Mouse (Mus musculus) cerebellum, adult 9-11 months (tissue): ENCODE results near the gene Tm9sf1.

Source experiments
- DNase-seq: peaks from one replicate; pipeline ENCODE4 v3.0.0; 2022

The Tm9sf1 gene

DNA sequence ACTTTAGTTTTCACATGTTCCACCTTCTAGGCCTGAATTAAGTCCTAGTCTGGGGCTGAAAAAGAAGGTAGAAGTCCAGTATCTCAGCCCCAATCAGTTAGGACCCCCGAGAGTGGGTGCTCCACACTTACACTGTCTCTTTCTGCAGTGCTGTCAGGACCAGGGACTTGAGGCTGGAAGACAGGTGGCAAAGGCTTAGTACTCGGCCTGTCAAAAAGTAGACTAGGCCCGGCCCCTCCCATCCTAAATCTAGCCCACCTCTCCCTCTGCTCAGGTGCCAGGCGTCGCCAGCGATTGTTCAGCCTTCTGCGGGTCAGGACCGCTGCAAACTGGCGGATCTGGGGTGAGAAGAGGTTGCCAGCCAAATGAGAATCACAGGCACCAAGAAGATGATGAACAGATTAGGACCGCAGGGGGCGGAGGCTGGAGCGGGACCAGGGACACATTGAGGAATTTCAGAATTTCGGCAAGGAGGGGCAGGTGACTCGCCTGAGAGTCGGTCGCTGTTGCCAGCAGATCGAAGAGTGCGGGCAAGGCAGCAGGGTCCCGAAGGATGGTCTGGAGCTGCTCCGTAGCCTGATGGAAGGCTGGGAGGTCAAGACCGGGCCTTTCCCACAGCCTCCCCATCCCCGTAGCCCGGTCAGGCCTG, 8.6 kb downstream of the Tm9sf1 start:
- peak; percentile 71 for DNase-seq

DNA sequence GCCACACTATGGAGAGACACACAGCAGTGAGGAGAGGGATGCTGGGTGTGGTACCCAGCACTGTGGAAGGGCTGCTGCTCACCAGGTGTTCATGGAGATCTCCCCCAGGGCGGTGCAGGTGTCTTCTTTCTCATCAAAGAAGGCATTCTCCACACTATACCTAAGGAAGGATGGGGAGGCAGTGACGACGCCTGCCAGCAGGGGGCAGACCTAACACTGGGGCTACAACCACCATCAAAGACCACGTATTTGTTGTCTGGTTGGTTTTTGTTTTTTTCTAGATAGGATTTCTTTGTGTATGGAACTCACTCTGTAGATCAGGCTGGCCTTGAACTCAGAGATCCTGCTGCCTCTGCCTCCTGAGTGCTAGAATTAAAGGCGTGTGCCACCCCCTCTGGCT, 14.3 kb downstream of the Tm9sf1 start:
- DNase-seq, result no peak

DNA sequence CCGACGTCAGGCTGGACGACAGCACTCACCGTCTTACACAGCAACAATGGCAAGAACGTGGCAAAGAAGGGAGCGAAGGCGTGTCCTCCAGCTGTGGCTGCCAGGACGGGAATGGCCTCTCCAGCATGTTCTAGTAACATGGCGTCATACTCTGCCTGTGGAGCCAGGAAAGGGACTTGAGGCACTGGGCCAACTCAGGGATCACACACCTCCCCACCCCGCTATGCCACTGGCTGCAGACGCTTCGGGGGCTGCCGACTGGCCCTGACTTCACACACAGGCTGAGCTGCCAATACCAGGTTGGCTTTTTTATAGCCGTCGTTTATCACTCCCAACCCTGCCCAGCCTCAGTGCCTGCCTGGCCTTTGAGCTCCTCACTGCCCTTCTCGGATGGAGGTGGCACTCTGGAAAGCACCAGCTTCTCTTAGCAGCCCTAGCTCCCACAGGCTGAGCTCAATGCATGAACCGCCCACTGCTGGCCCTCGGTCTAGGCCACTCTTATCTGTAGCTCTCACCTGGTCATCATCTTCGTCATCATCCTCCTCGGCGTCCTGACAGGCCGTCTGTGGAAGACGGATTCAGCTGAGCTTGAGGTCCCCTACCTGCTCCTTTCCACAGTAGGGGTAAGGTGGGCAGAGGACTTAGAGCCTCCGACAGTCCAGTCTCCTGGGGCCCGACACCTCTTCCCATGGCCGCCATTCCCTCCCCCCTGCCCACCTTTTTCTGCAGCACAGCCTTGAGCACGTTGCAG, 15.4 kb downstream of the Tm9sf1 start:
- DNase-seq, result no peak

DNA sequence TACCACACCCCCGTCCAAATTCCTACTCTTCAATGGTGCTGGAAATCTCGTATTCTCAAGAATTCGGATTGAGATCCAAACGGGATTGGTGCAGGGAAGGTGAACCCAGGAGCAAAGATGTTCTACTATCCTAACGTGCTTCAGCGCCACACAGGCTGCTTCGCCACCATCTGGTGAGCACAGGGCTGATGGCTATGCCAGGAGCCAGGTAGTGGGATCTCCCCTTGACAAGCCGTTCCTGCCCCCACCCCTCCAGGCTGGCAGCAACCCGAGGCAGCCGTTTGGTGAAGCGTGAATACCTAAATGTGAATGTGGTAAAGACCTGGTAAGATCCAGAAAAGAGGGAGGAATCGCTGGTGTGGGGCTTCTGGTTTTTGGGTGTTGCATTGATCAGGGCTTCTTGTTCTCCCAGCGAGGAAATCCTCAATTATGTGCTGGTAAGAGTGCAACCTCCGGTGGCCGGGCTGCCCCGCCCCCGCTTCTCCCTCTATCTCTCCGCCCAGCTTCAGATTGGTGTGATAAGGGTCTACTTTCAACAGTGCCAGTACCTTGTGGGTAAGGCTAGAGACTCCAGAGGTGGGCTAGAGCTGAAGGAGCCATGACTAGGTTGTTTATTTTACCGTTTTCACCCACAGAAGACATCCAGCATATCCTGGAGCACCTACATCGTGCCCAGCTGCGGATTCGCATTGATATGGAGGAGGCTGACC, 25.0 kb downstream of the Tm9sf1 start:
- peak; percentile 57 for DNase-seq

DNA sequence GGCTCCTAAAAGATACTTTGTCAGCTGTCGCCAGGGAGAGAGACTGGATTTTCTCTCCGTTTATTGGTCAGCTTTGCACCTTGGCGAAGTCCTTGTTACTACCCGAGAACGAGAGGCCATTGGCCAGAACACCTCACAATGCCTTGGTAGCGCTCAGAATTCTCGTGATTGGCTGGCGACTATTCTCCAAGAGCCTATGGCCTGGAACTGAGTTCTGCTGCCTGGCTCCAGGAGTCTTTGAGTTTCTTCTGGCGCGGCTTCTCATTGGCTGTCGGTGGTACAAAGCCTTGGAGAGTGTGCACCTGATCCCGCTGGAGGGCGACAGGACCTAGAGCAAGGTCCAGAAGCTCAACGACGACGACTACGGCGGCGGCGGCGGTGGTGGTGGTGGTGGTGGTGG, 25.8 kb downstream of the Tm9sf1 start, which contains the start of gene Rec8:
TSS of gene Rec8 (plus strand) at position 216 of the 400 bp plus-strand sequence.
- peak; percentile 90 for DNase-seq

DNA sequence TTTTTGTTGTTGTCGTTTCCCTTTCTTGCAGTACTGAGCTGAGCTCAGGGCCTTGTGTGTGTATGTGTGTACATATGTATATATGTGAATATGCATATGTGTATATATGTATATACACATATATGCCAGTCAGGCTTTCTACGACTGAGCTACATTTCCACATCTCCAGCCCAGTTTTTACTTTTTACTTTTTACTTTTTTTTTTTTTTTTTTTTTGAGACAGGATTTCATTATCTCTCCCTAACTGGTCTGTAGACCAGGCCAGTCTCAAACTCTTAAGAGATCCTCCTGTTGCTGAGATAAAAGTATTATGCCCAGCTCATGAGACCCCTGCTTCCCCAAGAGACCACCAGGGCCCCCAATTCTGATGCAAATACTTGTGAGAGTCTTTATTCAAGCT, 26.8 kb downstream of the Tm9sf1 start:
- DNase-seq, result no peak

DNA sequence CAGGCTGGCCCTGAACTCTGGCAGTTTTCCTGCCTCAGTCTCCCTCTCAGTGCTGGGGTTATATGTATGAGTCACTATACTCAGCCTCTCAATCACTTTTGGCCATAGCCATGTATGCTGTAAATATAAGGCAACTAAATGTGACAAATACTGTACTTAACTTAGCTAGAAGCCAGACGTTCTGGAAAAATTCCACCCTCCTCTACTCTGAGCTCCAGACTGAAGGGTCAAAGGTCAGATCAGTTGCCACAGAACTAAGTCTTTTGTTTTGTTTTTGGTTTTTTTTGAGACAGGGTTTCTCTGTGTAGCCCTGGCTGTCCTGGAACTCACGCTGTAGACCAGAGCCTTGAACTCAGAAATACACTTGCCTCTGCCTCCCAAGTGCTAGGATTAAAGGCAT, 27.7 kb downstream of the Tm9sf1 start:
- DNase-seq, result no peak

DNA sequence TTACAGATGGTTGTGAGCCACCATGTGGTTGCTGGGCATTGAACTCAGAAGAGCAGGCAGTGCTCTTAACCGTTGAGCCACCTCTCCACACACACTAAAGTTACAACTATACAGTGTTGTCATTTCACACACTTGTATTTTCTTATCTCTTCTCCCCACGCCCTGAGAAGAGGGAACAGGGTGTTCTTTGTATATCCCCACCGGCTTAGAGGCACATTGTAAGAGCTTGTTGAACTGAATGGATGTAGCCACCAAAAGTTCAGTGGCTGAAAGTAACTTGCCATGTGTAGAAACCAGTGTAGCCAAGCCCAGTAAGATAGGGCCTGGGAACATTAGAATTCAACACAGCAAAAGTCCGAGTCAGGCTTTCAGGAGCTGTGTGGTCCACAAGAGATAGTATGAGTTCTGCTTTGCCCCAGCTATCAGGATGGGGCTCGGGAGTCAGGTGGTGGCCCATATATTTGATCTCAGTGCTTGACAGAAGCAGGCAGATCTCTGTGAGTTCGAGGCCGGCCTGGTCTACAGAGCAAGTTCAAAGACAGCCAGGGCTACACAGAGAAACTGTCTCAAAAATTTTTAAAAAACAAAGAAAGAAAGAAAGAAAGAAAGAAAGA, 28.9 kb downstream of the Tm9sf1 start:
- no peak for DNase-seq

DNA sequence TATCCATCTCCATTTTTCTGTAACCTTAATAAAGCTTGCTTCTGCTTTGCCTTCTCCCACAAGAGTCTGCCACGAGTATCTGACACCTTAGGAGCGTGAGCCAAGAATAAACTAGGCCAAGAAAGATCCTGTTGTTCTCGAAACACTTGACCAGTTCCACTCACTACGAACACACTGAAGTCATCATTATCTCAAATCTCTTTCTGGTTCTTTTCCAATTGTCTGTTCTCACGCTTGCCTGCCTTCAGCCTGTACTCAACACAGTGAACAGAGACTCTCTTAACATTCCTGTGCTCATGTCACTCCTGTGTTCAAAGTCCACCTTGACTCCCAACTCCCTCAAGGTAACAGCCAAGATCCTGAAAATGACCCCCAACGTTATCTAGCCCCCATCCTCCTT, 30.3 kb downstream of the Tm9sf1 start:
- DNase-seq, result no peak

DNA sequence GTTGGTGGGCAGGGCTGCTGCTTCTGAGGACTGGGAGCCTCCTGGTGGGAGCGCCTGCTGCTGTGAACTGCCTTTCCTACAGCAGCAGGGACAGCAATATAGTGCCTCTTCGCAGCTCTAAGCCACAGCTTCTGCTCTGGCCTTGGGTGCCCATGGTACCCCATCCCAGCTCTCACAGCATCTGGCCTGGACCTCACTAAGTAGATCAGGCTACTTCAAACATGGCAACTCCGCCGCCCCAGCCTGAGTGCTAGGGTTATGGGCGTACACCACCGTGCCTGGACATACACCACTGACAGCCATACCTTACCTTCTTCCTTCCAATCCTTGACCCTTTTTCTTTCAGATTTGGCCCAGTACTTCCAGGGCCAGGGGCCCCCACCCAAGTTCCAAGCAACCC, 35.3 kb downstream of the Tm9sf1 start:
- no peak for DNase-seq

DNA sequence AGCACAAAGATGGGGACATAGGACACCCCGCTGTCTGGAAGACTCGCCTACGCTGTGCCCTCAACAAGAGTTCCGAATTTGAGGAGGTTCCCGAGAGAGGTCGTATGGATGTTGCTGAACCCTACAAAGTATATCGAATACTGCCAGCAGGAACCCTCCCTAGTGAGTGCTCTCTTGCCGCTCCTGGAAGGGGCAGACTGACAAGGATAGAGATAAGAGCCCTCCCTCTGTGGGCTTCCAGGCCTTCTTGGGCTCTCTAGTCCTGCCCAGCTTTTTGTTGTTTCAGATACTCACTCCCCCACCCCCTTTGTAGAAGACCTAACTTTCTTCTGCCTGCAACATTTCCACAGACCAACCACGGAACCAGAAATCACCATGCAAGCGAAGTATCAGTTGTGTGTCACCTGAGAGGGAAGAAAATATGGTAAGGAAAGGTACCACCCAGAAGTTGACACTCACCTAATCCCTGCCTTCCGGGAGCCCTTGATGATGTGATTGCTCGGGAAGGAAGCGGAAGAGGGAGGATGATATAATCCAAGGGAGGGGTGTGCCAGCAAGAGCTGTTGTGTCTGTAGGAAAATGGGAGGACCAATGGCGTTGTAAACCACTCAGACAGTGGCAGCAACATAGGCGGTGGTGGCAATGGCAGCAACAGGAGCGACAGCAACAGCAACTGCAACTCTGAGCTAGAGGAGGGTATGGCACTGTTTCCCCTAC, 37.7 kb downstream of the Tm9sf1 start:
- DNase-seq, result no peak

DNA sequence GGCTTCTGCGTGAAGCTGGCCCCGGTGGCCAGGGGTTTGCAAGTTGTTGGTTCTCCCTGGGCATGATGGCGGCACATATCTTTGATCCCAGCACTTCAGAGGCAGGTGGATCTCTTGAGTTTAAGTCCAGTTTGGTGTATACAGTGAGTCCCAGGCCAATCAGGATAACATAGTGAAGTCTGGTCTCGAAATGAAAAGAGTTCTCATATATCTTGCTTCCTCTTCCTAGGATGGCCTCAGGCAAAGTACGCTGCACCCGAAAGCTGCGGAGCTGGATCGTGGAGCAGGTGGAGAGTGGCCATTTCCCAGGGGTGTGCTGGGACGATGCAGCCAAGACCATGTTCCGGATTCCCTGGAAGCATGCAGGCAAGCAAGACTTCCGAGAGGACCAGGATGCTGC, 38.8 kb downstream of the Tm9sf1 start:
- DNase-seq, result no peak

DNA sequence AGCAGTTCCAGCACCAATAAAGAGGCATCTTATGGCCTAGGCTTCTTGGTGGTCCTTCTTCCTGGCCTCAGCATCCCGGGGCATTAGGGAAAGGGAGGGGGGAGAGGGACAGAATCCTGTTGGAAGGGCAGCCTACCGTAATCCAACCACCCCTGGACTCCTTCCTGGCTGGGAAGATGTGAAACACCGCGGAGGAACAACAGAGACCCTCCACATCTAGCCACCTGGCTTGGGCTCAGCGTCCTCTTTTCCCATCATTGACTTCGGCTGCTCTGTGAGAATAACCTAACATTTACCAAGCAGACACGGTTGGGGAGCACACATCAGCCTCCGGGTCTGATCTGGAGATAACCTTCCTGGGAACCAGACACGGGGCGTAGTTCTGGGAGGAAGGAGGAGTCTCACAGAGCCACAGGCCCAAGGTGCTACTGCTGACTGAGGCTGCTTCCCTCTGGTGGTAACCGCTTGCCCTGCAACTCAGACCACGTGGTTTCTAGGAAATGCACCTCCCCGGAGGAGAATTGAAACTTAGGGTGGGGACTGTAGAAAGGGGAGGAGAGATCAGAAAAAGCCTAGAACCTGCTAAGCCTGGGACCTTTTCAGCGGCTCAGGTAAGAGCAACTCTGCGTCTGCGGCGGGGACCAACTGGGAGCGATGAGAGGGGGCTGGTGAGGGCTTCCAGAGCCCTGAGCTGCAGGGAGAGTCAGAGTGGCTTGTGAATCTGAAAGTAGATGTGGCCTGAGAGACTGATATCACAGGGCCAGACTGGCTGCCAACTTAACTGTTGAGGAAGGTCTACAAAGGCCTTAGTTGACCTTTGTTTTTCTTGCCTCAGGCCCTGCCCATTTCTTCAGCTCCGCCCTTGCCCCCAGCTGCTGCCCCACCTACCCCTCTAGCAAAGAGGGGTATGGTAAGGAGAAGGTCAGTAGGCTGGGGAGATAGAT, 39.7 kb downstream of the Tm9sf1 start:
- DNase-seq, result peak; percentile 87

DNA sequence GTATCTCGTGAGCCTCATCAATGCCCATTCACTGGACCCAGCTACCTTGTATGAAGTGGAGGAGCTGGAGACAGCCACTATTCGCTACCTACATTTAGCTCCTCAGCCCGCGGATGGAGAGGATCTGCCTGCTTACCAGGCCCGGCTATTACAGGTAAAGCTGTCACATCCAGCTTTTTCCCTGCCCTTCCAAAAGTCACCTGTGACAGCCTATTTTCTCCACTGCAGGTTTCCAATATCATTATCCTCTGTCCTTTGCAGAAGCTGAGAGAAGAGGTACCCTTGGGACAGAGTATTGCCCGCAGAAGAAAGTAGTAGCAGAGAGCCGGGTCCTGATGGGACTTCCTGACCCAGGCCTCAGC, 40.4 kb downstream of the Tm9sf1 start, which contains the start of gene Irf9:
TSS of gene Irf9 (plus strand) at position 301 of the 362 bp plus-strand sequence.
- no peak for DNase-seq

DNA sequence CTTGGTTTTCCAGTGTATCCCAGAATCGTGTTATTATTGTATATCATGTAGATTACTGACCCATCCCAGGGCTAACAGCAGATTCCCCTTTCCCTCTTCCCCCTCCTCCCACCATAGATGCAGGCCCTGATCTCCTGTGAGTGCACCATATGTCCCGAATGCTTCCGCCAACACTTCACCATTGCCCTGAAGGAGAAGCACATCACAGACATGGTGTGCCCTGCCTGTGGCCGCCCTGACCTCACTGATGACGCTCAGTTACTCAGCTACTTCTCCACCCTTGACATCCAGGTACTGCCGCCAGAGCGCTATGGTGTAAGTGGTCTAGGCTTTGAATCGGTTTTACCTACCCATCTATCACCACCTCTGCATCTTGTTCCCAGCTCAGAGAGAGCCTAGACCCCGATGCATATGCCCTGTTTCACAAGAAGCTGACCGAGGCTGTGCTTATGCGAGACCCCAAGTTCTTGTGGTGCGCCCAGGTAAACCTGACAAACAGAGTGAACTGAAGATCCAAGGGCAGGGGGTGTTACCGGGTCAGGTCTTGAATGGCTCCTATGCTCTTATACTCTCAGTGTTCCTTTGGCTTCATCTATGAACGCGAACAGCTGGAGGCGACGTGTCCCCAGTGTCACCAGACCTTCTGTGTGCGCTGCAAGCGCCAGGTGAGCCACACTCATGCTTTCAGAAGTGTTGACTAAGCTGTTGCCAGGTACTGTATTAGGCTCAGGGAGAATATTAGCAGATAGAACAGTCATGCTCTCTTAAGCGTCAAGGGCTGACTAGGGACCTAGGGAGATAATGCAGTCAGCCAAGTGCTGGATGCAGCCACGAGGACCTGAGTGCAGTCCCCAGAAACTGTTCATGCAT, 44.9 kb downstream of the Tm9sf1 start:
- no peak for DNase-seq

DNA sequence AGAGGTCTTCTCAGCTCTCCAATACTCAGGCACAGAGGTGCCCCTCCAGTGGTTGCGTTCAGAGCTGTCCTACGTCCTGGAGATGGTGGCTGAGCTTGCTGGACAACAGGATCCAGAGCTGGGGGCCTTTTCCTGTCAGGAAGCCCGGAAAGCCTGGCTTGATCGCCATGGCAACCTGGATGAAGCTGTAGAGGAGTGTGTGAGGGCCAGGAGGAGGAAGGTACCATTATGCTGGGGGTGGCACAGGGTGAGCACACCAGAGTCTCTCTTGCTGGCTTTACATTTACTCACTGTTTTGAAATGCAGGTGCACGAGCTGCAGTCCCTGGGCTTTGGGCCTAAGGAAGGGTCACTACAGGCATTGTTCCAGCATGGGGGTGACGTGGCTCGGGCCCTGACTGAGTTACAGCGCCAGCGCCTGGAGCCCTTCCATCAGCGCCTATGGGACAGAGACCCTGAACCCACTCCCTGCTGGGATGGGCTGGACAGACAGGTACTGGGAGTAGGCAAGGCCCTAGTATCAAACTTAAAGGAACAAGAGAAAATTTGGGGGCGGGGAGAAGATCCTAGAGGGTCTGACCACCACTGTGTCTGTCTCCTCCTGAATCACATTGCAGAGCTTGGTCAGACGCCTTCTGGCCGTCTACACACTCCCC, 47.4 kb downstream of the Tm9sf1 start:
- no peak for DNase-seq

DNA sequence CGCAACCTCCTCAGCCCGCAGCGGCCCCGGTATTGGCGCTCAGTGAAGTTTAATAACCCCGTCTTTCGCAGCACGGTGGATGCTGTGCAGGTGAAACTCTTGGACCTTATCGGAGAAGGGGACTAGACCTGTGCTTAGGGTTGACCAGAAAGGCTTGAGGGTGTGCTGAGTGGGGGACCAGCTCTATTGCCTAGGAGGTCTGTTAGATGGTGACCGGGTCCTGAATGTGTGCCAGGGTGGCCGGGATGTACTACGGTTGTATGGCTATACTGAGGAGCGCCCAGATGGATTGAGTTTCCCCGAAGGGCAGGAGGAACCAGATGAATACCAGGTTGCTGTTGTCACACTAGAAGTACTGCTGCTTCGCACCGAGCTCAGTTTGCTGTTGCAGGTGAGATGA, 51.4 kb downstream of the Tm9sf1 start:
- DNase-seq, result peak; percentile 68

DNA sequence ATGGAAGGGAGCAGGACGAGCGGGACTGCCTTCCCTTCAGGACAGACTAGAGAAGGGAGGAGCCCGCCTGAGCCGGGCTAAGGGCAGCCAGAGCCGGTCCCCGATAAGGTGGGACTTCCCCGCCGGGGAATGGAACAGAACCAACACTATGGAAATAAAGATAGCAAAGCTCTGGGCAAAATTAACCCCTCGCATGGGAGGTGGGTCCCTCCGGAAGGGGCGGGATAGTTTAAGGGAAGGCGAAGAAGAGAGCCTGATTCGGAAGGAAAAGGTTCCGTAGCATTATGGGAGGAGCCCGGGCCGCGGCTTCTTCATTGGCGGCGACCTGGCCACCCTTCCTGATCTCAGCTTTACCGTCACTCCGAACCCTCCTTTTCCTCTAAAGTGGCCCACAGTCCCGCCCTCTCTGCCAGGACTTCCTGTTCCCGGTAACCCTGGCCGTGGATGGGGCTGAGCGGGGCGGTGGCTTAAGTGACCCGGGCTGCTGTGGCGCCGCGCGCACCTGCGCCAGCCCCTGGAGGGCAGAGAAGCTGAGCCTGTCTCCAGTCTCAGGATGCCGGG, 52.2 kb downstream of the Tm9sf1 start, which contains the start of gene Rnf31:
TSS of gene Rnf31 (plus strand) at position 378 of the 561 bp plus-strand sequence.
- peak; percentile 95 for DNase-seq

DNA sequence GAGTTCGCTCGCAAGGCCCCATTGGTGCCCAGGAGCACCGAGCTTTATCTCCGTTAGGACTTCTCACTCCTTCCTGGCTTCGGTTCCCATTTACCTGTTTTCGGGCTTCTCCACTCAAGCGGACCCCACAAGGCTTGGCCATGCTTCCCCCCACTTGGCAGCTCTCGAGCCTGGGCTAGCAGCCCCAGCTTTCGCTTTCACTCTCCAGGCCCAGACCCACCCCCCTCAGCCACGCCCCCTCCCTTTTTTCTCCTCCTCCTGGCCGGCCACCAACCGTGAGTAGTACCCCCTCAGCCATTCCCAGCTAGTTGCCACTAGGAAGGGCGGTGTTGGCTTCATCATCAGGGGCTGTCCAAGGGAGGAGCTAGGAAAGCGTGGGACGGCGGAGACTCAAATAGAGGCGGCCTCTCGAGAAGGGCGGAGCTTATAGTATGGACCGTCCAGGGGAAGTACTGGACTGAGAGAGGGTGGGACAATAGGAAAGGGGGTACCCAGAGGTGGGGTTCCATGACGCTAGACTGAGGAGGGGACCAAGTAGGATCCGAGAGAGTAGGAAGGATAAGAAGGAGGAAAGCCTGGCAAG, 52.8 kb downstream of the Tm9sf1 start, which contains the start of gene Psme2:
TSS of gene Psme2 (minus strand) at position 366 of the 583 bp plus-strand sequence.
- DNase-seq, result peak; percentile 92
